Mouse (Mus musculus) midbrain, embryonic 15.5 days (tissue): ENCODE data around the gene Nmur2. TPM values are rescaled to one million over a fixed set of nuclear protein-coding genes. Genes with fewer than 3 reads are reported as not detected.

Experiments
- ATAC-seq: fragments of 200-750 bp; cut with Nextera tagmentation; replicated peaks from 2 replicates; pipeline ENCODE4 v1.8.0; 2017; ENCODE audit warnings: moderate TSS enrichment
- H3K27ac ChIP-seq: fragments of 300-500 bp; sonication (generic); 2 replicates; pipeline ENCODE4 v1.5.1; 2015; ENCODE audit warnings: mild to moderate bottlenecking, inconsistent platforms
- H3K27me3 ChIP-seq: fragments of 300-500 bp; sonication (generic); replicated peaks from 2 replicates; pipeline ENCODE4 v1.6.1; 2015; ENCODE audit warnings: inconsistent platforms
- H3K36me3 ChIP-seq: fragments of 300-500 bp; sonication (generic); replicated peaks from 2 replicates; pipeline ENCODE4 v1.6.1; 2015; ENCODE audit warnings: inconsistent platforms
- H3K4me1 ChIP-seq: fragments of 300-500 bp; sonication (generic); 2 replicates; pipeline ENCODE4 v1.6.1; 2015; ENCODE audit warnings: inconsistent platforms
- H3K4me2 ChIP-seq: fragments of 300-500 bp; sonication (generic); 2 replicates; pipeline ENCODE4 v1.6.1; 2015; ENCODE audit warnings: inconsistent platforms, mild to moderate bottlenecking, moderate library complexity
- H3K4me3 ChIP-seq: fragments of 300-500 bp; sonication (generic); 2 replicates; pipeline ENCODE4 v1.5.1; 2015; ENCODE audit warnings: mild to moderate bottlenecking, inconsistent platforms
- H3K9ac ChIP-seq: fragments of 300-500 bp; sonication (generic); 2 replicates; pipeline ENCODE4 v1.6.1; 2015; ENCODE audit warnings: mild to moderate bottlenecking, inconsistent platforms
- H3K9me3 ChIP-seq: fragments of 300-500 bp; sonication (generic); 2 replicates; pipeline ENCODE4 v1.6.1; 2016; ENCODE audit warnings: inconsistent platforms
- WGBS: fragments of 180-500 bp; shearing (Covaris S2); methylation state at CpG from one replicate; pipeline ENCODE4 v1.1.7; 2015; ENCODE audit warnings: mixed read lengths; 5-methylcytosine and 5-hydroxymethylcytosine counted together
- polyA plus RNA-seq: library from polyadenylated mRNA; unstranded; fragments of >200 nt; fragmentation: Nextera tagmentation; extraction: Ambion mirVana; gene quantifications from 2 replicates; pipeline ENCODE4 v1.2.1, GENCODE M21; 2015

Nmur2 gene
- polyA plus RNA-seq, result 0.28 and 0.34 TPM in 2 replicates

GRCm38 (mm10) chr11:56040917-56041316 lies at the start of gene Nmur2:
Nmur2 (minus strand) TSS chr11:56041010.
- peak within 1 kb of the TSS; percentile 23; the same call in 1 of the 2 replicates for H3K4me2 ChIP-seq
- ATAC-seq, result no peak
- H3K9ac ChIP-seq, result no peak within 1 kb of the TSS
- no peaks in the 10 kb centered on the region for H3K9me3 ChIP-seq
- H3K27ac ChIP-seq, result no peak within 1 kb of the TSS
- WGBS, result 2% methylated on average over 6 of the region's 6 CpGs
- peaks cover 5% of the 10 kb centered on the region; the same call in 1 of the 2 replicates for H3K4me1 ChIP-seq
- H3K36me3 ChIP-seq, result no peaks in the 10 kb centered on the region
- no peaks in the 10 kb centered on the region for H3K27me3 ChIP-seq
- no peak within 1 kb of the TSS for H3K4me3 ChIP-seq

DNA sequence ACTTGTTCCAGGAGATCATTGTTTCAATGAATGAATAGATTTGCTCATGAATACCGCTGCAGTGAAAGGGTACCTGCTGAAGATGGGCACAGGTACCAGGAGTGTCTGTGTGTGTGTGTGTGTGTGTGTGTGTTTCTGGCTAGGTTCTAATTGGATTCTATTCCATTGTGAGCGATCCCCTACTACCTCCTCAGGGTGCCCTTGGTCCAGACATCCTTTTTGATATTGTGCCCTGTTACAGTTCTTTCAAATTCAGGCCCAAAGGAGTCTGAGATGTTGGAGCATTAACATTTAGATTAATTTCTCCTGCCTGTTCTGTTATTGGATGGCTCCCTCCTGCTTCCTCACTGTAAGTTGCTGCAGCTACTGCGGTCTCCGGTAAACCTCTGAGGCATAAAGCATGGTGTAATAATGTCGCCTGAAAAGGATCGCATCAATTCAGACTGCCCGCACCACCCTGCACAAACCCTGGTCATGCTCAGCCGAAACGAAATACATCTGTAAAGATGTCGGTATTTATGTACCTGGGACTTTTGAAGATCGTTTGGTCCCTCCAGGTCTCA lies 48.4 kb upstream of the Nmur2 start:
- no peaks in the 10 kb centered on the region for H3K27me3 ChIP-seq
- no peak overlapping the region for H3K4me2 ChIP-seq
- no peaks in the 10 kb centered on the region for H3K9me3 ChIP-seq
- H3K4me1 ChIP-seq, result no peaks in the 10 kb centered on the region
- 75% methylated on average over 11 of the region's 11 CpGs for WGBS
- H3K9ac ChIP-seq, result no peak overlapping the region
- H3K36me3 ChIP-seq, result no peaks in the 10 kb centered on the region
- H3K27ac ChIP-seq, result peak overlapping the region; percentile 21; the same call in 1 of the 2 replicates
- peak; percentile 69 for ATAC-seq
- H3K4me3 ChIP-seq, result no peak overlapping the region

DNA sequence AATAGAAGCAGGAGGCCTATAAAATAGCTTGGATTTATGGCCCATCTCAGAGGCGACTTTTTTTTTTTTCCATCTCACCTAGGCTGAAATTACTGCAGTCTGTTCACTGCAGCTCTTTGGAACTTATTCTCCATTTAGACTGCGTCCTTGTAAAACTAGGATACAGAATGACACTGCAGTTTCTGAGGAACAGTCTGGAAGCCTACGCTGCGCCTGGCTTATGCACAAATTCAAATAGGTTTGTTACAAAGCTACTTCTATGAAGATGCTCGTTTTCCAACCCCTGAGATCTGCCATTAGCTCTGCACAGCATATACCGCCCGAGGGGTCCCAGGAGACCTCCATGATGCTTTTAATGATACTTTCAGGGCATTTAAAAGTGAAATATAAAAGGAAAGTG lies 31.3 kb upstream of the Nmur2 start:
- no peaks in the 10 kb centered on the region for H3K36me3 ChIP-seq
- ATAC-seq, result no peak
- peaks cover 3% of the 10 kb centered on the region; the same call in 1 of the 2 replicates for H3K4me1 ChIP-seq
- no peaks in the 10 kb centered on the region for H3K9me3 ChIP-seq
- WGBS, result 70% methylated on average over 7 of the region's 7 CpGs
- H3K9ac ChIP-seq, result no peak overlapping the region
- H3K4me3 ChIP-seq, result no peak overlapping the region
- no peak overlapping the region for H3K27ac ChIP-seq
- H3K4me2 ChIP-seq, result no peak overlapping the region
- no peaks in the 10 kb centered on the region for H3K27me3 ChIP-seq

GRCm38 (mm10) chr11:56069658-56070057 lies 28.8 kb upstream of the Nmur2 start:
- Histone ChIP-seq H3K9me3 (no peaks in the 10 kb centered on the region), H3K4me3 (no peak overlapping the region), H3K9ac (no peak overlapping the region), H3K4me2 (no peak overlapping the region), H3K27ac (no peak overlapping the region), H3K27me3 (no peaks in the 10 kb centered on the region), H3K36me3 (no peaks in the 10 kb centered on the region), H3K4me1 (peaks cover 3% of the 10 kb centered on the region; the same call in 1 of the 2 replicates)
- no peak for ATAC-seq
- 82% methylated on average over 2 of the region's 2 CpGs for WGBS

DNA sequence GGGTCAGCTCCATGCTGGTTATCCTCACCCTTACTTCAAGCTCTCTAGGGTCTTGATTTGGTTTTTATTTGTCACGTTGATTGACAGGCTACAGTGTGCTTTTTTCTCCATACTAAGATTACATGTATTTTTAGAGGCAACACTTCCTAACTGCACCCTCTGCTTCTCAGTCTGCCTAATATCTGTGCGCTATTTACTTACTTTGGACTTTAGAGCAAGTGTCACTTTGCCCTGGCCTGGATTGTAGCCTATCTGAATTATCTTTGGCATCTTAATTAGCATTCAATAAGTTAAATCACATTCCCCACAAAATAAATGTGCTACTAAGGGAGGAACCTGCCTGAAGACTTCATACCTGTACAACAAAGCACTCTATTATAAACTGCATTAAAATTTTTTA lies 24.3 kb upstream of the Nmur2 start:
- H3K27me3 ChIP-seq, result no peaks in the 10 kb centered on the region
- no peaks in the 10 kb centered on the region for H3K4me1 ChIP-seq
- ATAC-seq, result no peak
- H3K9me3 ChIP-seq, result no peaks in the 10 kb centered on the region
- no peaks in the 10 kb centered on the region for H3K36me3 ChIP-seq
- H3K4me2 ChIP-seq, result no peak overlapping the region
- H3K27ac ChIP-seq, result no peak overlapping the region
- no peak overlapping the region for H3K4me3 ChIP-seq
- no peak overlapping the region for H3K9ac ChIP-seq
- 94% methylated on average over 2 of the region's 2 CpGs for WGBS

- no peaks in the 10 kb centered on the region for H3K9me3 ChIP-seq
- WGBS, result 62% methylated on average over 4 of the region's 4 CpGs
- no peak for ATAC-seq
Observed at GRCm38 (mm10) chr11:56064575-56064974, 23.8 kb upstream of the Nmur2 start.

DNA sequence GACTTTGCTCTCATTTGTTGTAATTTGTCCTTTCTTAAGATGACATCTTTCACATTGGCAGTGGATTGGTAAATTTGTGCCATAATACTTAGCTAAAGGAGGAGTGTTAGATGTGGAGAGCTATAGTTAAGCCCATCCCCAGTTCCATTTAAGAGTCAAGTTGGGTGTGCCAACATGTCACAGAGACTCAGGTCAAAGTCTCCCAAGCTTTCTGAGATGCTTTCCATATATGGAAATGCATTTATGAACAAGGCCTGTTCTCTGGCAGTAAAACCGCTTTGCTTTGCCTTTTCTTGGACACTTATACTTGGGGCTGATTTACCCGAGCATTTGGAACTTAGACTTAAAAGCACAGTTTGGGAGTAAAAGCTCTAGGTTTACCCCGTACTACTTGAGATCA lies 18.4 kb upstream of the Nmur2 start:
- H3K4me2 ChIP-seq, result no peak overlapping the region
- H3K4me3 ChIP-seq, result no peak overlapping the region
- H3K27ac ChIP-seq, result no peak overlapping the region
- H3K4me1 ChIP-seq, result no peaks in the 10 kb centered on the region
- no peaks in the 10 kb centered on the region for H3K36me3 ChIP-seq
- no peaks in the 10 kb centered on the region for H3K27me3 ChIP-seq
- no peak overlapping the region for H3K9ac ChIP-seq
- ATAC-seq, result no peak
- WGBS, result 86% methylated on average over 3 of the region's 3 CpGs
- no peaks in the 10 kb centered on the region for H3K9me3 ChIP-seq

More at GRCm38 (mm10) chr11:56064575-56064974, 23.8 kb upstream of the Nmur2 start:
- Histone ChIP-seq H3K36me3 (no peaks in the 10 kb centered on the region), H3K9ac (no peak overlapping the region), H3K27ac (no peak overlapping the region), H3K4me1 (no peaks in the 10 kb centered on the region), H3K4me2 (no peak overlapping the region), H3K4me3 (no peak overlapping the region), H3K27me3 (no peaks in the 10 kb centered on the region)

- no peak overlapping the region for H3K4me3 ChIP-seq
- H3K27ac ChIP-seq, result no peak overlapping the region
- no peak overlapping the region for H3K9ac ChIP-seq
- ATAC-seq, result no peak
- H3K36me3 ChIP-seq, result no peaks in the 10 kb centered on the region
- H3K4me1 ChIP-seq, result no peaks in the 10 kb centered on the region
- H3K9me3 ChIP-seq, result no peaks in the 10 kb centered on the region
- no peak overlapping the region for H3K4me2 ChIP-seq
- 69% methylated on average over 7 of the region's 7 CpGs for WGBS
- H3K27me3 ChIP-seq, result no peaks in the 10 kb centered on the region
Observed at GRCm38 (mm10) chr11:56054439-56054838, 13.6 kb upstream of the Nmur2 start.

DNA sequence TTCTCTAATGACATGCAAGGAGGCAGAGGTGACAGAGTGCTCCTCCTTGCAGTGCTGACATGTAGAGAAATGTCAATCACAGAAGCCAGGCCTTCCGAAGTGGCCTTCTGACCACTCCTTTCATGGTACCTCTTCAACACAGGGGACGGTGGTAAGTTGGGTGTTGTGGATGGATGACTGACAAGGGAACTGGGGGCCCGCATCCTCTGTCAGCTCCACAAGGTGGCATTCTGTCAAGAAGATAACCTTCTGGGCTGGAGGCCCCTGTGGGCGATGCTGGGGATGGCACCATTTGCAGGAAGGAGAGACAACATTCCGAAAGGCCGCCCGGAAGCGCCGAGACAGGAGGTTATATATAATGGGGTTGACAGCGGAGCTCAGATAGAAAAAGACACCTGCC lies 14.0 kb downstream of the Nmur2 start:
- Histone ChIP-seq H3K4me1 (no peaks in the 10 kb centered on the region), H3K4me2 (no peak overlapping the region), H3K9ac (no peak overlapping the region), H3K36me3 (no peaks in the 10 kb centered on the region), H3K4me3 (no peak overlapping the region), H3K9me3 (no peaks in the 10 kb centered on the region), H3K27ac (no peak overlapping the region), H3K27me3 (no peaks in the 10 kb centered on the region)
- WGBS, result 86% methylated on average over 10 of the region's 10 CpGs
- no peak for ATAC-seq

- H3K4me1 ChIP-seq, result no peaks in the 10 kb centered on the region
- H3K4me2 ChIP-seq, result no peak overlapping the region
- H3K4me3 ChIP-seq, result no peak overlapping the region
- no peak for ATAC-seq
- WGBS, result 59% methylated on average over 10 of the region's 10 CpGs
- H3K27ac ChIP-seq, result 0 out of 2 replicates have a peak overlapping the region, but pooled peaks have one; percentile 15
- H3K9ac ChIP-seq, result no peak overlapping the region
- H3K9me3 ChIP-seq, result no peaks in the 10 kb centered on the region
- H3K27me3 ChIP-seq, result no peaks in the 10 kb centered on the region
- no peaks in the 10 kb centered on the region for H3K36me3 ChIP-seq
Observed at GRCm38 (mm10) chr11:56025746-56026570, 14.9 kb downstream of the Nmur2 start.

- no peak overlapping the region for H3K9ac ChIP-seq
- H3K4me1 ChIP-seq, result no peaks in the 10 kb centered on the region
- H3K4me2 ChIP-seq, result no peak overlapping the region
- ATAC-seq, result no peak
- H3K27me3 ChIP-seq, result no peaks in the 10 kb centered on the region
- H3K27ac ChIP-seq, result no peak overlapping the region
- WGBS, result 61% methylated on average over 9 of the region's 9 CpGs
- no peak overlapping the region for H3K4me3 ChIP-seq
- H3K9me3 ChIP-seq, result no peaks in the 10 kb centered on the region
- H3K36me3 ChIP-seq, result no peaks in the 10 kb centered on the region
Observed at GRCm38 (mm10) chr11:56013510-56014057, 27.2 kb downstream of the Nmur2 start.

- no peaks in the 10 kb centered on the region for H3K4me1 ChIP-seq
- WGBS, result 86% methylated on average over 2 of the region's 2 CpGs
- ATAC-seq, result no peak
- H3K36me3 ChIP-seq, result no peaks in the 10 kb centered on the region
- no peak overlapping the region for H3K4me2 ChIP-seq
- no peak overlapping the region for H3K9ac ChIP-seq
- H3K4me3 ChIP-seq, result no peak overlapping the region
- no peaks in the 10 kb centered on the region for H3K9me3 ChIP-seq
- no peak overlapping the region for H3K27ac ChIP-seq
- no peaks in the 10 kb centered on the region for H3K27me3 ChIP-seq
Observed at GRCm38 (mm10) chr11:56012396-56012795, 28.4 kb downstream of the Nmur2 start.
